Mouse (Mus musculus): ENCODE measurements at regions not wholly inside any gene's neighbourhood (a gene's known extent, or its start where the extent isn't known, plus 50 kb on each side); places are given as distances from the start of the nearest gene placed in this dataset.

- no peak for DNase-seq (ENCODE audit: low read depth)
Observed at GRCm38 (mm10) chr7:121214181-121214580, 132.7 kb downstream of the Otoa start.

GRCm38 (mm10) chr7:121215032-121215431, 133.6 kb downstream of the Otoa start:
- DNase-seq (ENCODE audit: low read depth) = no peak

GRCm38 (mm10) chr7:121215735-121216134, 134.3 kb downstream of the Otoa start:
- DNase-seq (ENCODE audit: low read depth) = no peak

GRCm38 (mm10) chr7:121218031-121218430, 136.6 kb downstream of the Otoa start:
- DNase-seq (ENCODE audit: low read depth) = no peak

GRCm38 (mm10) chr7:121221158-121221557, 139.7 kb downstream of the Otoa start:
- no peak for DNase-seq (ENCODE audit: low read depth)

GRCm38 (mm10) chr7:121231881-121232280, 150.4 kb downstream of the Otoa start:
- no peak for DNase-seq (ENCODE audit: low read depth)

GRCm38 (mm10) chr7:121234831-121235230, 153.4 kb downstream of the Otoa start:
- no peak for DNase-seq (ENCODE audit: low read depth)

GRCm38 (mm10) chr7:121239731-121240130, 151.9 kb upstream of the Hs3st2 start:
- no peak for DNase-seq (ENCODE audit: low read depth)

- DNase-seq (ENCODE audit: low read depth) = no peak
Observed at GRCm38 (mm10) chr7:121247845-121248244, 143.8 kb upstream of the Hs3st2 start.

GRCm38 (mm10) chr7:121257466-121257865, 134.2 kb upstream of the Hs3st2 start:
- DNase-seq (ENCODE audit: low read depth) = no peak

- peak; percentile 43 for DNase-seq (ENCODE audit: low read depth)
Observed at GRCm38 (mm10) chr7:121258826-121259496, 132.7 kb upstream of the Hs3st2 start.

GRCm38 (mm10) chr7:121259497-121260009, 132.1 kb upstream of the Hs3st2 start:
- DNase-seq (ENCODE audit: low read depth) = no peak

GRCm38 (mm10) chr7:121269358-121269757, 122.3 kb upstream of the Hs3st2 start:
- DNase-seq (ENCODE audit: low read depth) = no peak

GRCm38 (mm10) chr7:121280597-121280996, 111.1 kb upstream of the Hs3st2 start:
- no peak for DNase-seq (ENCODE audit: low read depth)

- DNase-seq (ENCODE audit: low read depth) = no peak
Observed at GRCm38 (mm10) chr7:121282154-121282553, 109.5 kb upstream of the Hs3st2 start.

- no peak for DNase-seq (ENCODE audit: low read depth)
Observed at GRCm38 (mm10) chr7:121289737-121290136, 101.9 kb upstream of the Hs3st2 start.

GRCm38 (mm10) chr7:121296151-121296695, 95.4 kb upstream of the Hs3st2 start:
- no peak for DNase-seq (ENCODE audit: low read depth)

GRCm38 (mm10) chr7:121312961-121313587, 78.6 kb upstream of the Hs3st2 start:
- no peak for DNase-seq (ENCODE audit: low read depth)

GRCm38 (mm10) chr7:121314521-121314920, 77.1 kb upstream of the Hs3st2 start:
- DNase-seq (ENCODE audit: low read depth) = no peak

- no peak for DNase-seq (ENCODE audit: low read depth)
Observed at GRCm38 (mm10) chr7:121329274-121329673, 62.4 kb upstream of the Hs3st2 start.

- DNase-seq (ENCODE audit: low read depth) = no peak
Observed at GRCm38 (mm10) chr7:121332532-121332931, 59.1 kb upstream of the Hs3st2 start.

- DNase-seq (ENCODE audit: low read depth) = no peak
Observed at GRCm38 (mm10) chr7:121335390-121336109, 56.1 kb upstream of the Hs3st2 start.

- DNase-seq (ENCODE audit: low read depth) = no peak
Observed at GRCm38 (mm10) chr7:121339942-121340341, 51.7 kb upstream of the Hs3st2 start.
